Mouse (Mus musculus) kidney, embryonic 14.5 days (tissue): ENCODE measurements around the gene Igf2. TPM values are rescaled to one million over a fixed set of nuclear protein-coding genes. Genes with fewer than 3 reads are reported as not detected.

Source experiments
- ATAC-seq: fragments of 200-750 bp; cut with Nextera tagmentation; 2 replicates; pipeline ENCODE4 v1.8.0; 2017; ENCODE audit warnings: moderate number of reproducible peaks, mild to moderate bottlenecking, moderate TSS enrichment, moderate library complexity; ENCODE audit not compliant: low FRiP score, low TSS enrichment
- H3K27ac ChIP-seq: fragments of 300-500 bp; sonication (generic); 2 replicates; pipeline ENCODE4 v1.5.1; 2014; ENCODE audit warnings: low read depth, mild to moderate bottlenecking, low read length, moderate library complexity, mixed read lengths
- H3K27me3 ChIP-seq: fragments of 300-500 bp; sonication (generic); 2 replicates; pipeline ENCODE4 v1.6.1; 2014; ENCODE audit warnings: mild to moderate bottlenecking, low read length; ENCODE audit not compliant: control insufficient read depth, insufficient read depth
- H3K36me3 ChIP-seq: fragments of 300-500 bp; sonication (generic); 2 replicates; pipeline ENCODE4 v1.6.1; 2014; ENCODE audit warnings: low read length, mixed read lengths; ENCODE audit not compliant: control insufficient read depth, insufficient read depth
- H3K4me1 ChIP-seq: fragments of 300-500 bp; sonication (generic); 2 replicates; pipeline ENCODE4 v1.6.1; 2014; ENCODE audit warnings: low read length, mixed read lengths; ENCODE audit not compliant: control insufficient read depth, insufficient read depth
- H3K4me2 ChIP-seq: fragments of 300-500 bp; sonication (generic); replicated peaks from 2 replicates; pipeline ENCODE4 v1.6.1; 2014; ENCODE audit warnings: low read depth, mild to moderate bottlenecking, low read length
- H3K4me3 ChIP-seq: fragments of 300-500 bp; sonication (generic); 2 replicates; pipeline ENCODE4 v1.5.1; 2014; ENCODE audit warnings: mild to moderate bottlenecking, low read length
- H3K9ac ChIP-seq: fragments of 300-500 bp; sonication (generic); 2 replicates; pipeline ENCODE4 v1.6.1; 2014; ENCODE audit warnings: low read depth, mild to moderate bottlenecking, low read length, moderate library complexity
- H3K9me3 ChIP-seq: fragments of 300-500 bp; sonication (generic); 2 replicates; pipeline ENCODE4 v1.6.1; 2016; ENCODE audit warnings: low read length; ENCODE audit not compliant: control insufficient read depth
- WGBS: fragments of 180-500 bp; shearing (Covaris S2); extraction: QIAGEN DNeasy Blood & Tissue Kit; methylation state at CpG from one replicate; pipeline ENCODE4 v1.1.7; 2014; 5-methylcytosine and 5-hydroxymethylcytosine counted together
- polyA plus RNA-seq: library from polyadenylated mRNA; unstranded; fragments of >200 nt; fragmentation: Nextera tagmentation; extraction: Ambion mirVana; gene quantifications from 2 replicates; pipeline ENCODE4 v1.2.1, GENCODE M21; 2014

Gene Igf2
- polyA plus RNA-seq, 1 experiment from 2014 or later, result 715 TPM

DNA sequence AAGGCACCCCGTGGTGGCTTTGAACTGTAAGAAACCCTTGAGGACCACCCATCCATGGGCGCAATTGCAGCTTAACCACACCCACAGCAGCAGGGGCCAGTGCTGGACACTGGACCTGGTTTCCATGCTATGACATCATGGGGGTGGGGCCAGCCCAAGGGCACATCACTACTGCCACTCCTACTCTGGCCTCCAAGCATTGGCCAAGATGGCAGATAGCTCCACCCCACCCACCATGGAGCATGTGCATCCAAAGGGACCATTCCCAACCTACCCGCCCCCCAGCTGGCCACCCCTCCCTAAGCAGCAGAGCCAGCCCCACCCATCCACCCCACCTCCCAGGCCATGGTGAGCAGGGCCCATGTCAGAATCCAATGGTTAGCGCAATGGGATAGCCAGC lies 10.6 kb downstream of the Igf2 start:
- Histone ChIP-seq H3K27me3 (peaks cover 66% of the 10 kb centered on the region), H3K9ac (peak overlapping the region; percentile 59; the same call in 1 of the 2 replicates), H3K4me2 (peak overlapping the region; percentile 67), H3K4me1 (peaks cover 22% of the 10 kb centered on the region; the same call in 1 of the 2 replicates), H3K9me3 (no peaks in the 10 kb centered on the region), H3K36me3 (peaks cover 31% of the 10 kb centered on the region), H3K27ac (no peak overlapping the region), H3K4me3 (peak overlapping the region; percentile 64)
- 23% methylated on average over 4 of the region's 4 CpGs for WGBS
- ATAC-seq, result peak; percentile 29; the same call in 1 of the 2 replicates

DNA sequence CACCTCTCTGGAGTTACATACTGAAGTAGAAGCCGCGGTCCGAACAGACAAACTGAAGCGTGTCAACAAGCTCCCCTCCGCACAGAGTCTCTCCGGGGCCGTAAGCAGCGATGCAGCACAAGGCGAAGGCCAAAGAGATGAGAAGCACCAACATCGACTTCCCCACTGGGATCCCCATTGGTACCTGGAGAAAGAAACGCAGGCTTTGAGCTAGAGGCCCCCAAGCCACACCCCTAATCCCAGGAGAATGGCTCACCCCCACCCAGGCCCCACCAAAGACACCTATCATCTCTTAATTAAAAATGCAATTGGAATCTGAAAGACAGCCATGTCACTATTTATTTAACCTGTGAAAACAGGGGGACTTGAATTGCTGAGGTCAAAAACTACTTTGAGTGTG lies 11.0 kb downstream of the Igf2 start:
- H3K4me3 ChIP-seq, result peak overlapping the region; percentile 64
- H3K9ac ChIP-seq, result peak overlapping the region; percentile 55
- peaks cover 20% of the 10 kb centered on the region; the same call in 1 of the 2 replicates for H3K4me1 ChIP-seq
- peaks cover 31% of the 10 kb centered on the region for H3K36me3 ChIP-seq
- no peaks in the 10 kb centered on the region for H3K9me3 ChIP-seq
- 6% methylated on average over 11 of the region's 11 CpGs for WGBS
- ATAC-seq, result no peak
- no peak overlapping the region for H3K27ac ChIP-seq
- peaks cover 63% of the 10 kb centered on the region for H3K27me3 ChIP-seq
- H3K4me2 ChIP-seq, result peak overlapping the region; percentile 67

DNA sequence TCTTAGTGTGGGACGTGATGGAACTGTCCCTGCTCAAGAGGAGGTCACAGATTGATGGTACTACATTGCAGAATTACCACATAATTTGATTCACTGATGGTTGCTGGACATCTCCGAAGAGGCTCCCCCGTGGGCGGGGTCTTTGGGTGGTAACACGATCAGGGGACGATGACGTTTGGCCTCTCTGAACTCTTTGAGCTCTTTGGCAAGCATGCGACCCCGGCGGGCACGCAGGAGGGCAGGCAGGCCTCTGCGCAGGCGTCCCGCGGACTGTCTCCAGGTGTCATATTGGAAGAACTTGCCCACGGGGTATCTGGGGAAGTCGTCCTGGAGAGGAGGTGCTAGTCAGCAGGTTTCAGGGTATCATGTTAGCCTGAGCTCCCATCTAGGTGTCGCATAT lies 12.9 kb downstream of the Igf2 start:
- Histone ChIP-seq H3K9ac (no peak overlapping the region), H3K4me3 (no peak overlapping the region)

DNA sequence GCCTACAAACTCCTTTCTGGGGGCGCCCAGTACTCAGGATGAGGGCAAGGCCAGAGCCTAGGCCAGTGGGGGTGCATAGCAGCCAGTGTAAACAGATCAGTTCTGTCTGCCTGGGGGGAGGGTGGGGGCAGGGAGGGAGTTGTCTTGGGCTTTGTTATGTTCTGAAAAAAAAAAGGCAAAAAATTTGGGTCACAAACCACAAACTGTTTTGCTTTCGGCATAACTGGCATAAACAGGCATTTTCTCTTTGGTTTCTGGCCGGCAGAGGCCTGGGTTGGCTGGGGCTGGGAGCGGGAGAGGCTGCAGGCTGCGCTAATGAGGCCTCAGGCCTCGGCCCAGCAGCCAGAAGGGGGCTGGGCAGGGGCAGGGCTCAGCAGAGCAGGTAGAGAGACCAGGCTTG lies 19.9 kb downstream of the Igf2 start:
- Histone ChIP-seq H3K9ac (no peak overlapping the region), H3K4me2 (no peak overlapping the region), H3K4me1 (no peaks in the 10 kb centered on the region), H3K9me3 (peaks cover 2% of the 10 kb centered on the region; the same call in 1 of the 2 replicates), H3K27me3 (no peaks in the 10 kb centered on the region), H3K36me3 (peaks cover 5% of the 10 kb centered on the region; the same call in 1 of the 2 replicates), H3K27ac (no peak overlapping the region), H3K4me3 (no peak overlapping the region)
- ATAC-seq, result 0 out of 2 replicates have a peak, but pooled peaks have one; percentile 38
- WGBS, result 41% methylated on average over 6 of the region's 6 CpGs

More for the DNA sequence above, 12.9 kb downstream of the Igf2 start:
- ATAC-seq, result no peak
- Histone ChIP-seq H3K36me3 (peaks cover 31% of the 10 kb centered on the region), H3K27me3 (peaks cover 44% of the 10 kb centered on the region), H3K9me3 (no peaks in the 10 kb centered on the region), H3K4me1 (0 out of 2 replicates have a peak, but pooled peaks cover 13% of the 10 kb centered on the region), H3K27ac (no peak overlapping the region), H3K4me2 (no peak overlapping the region)
- 13% methylated on average over 18 of the region's 18 CpGs for WGBS

DNA sequence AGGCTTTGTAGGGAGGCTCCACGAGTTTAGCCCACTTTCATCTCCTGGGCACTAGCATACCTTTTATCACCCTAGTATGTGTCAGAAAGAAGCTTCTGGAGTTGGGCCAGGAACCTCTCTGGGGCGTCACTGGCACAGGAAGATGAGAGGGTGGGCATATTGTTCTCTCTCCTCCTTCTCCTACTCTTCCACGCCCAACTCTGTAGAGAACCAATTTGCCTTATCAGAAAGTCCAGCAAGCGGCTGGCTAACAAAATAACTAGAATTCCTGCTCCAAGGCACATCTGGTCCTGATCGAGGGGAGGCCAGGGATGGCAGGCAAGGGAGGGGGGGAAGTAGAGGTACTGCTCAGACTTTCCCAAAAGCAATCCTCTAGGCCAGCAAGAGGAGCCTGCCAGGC lies 21.6 kb downstream of the Igf2 start:
- Histone ChIP-seq H3K27ac (no peak overlapping the region), H3K36me3 (no peaks in the 10 kb centered on the region), H3K9me3 (peaks cover 2% of the 10 kb centered on the region; the same call in 1 of the 2 replicates), H3K4me2 (no peak overlapping the region), H3K4me3 (no peak overlapping the region), H3K4me1 (no peaks in the 10 kb centered on the region), H3K27me3 (no peaks in the 10 kb centered on the region), H3K9ac (no peak overlapping the region)
- 56% methylated on average over 5 of the region's 5 CpGs for WGBS
- ATAC-seq, result no peak

DNA sequence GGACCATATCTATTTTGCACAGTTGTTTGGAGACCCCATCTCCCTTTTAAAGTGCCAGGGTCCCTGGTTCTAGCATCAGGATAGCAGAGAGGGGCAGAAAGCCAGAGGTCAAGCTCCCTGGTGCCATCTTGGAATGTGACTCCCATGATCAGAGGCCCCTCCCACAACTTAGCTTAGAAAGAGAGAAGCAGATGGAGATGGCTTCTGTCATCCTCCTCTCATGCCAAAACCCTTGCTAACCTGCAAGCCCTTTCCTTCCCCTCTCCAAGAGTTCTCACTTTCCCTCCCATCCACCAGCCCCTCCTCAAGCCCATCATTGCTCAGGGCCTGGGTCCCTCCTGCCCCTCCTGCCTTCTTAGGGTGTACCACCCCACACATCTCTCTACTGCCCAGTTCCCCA lies 30.4 kb downstream of the Igf2 start:
- Histone ChIP-seq H3K4me3 (no peak overlapping the region), H3K4me2 (no peak overlapping the region), H3K27me3 (no peaks in the 10 kb centered on the region), H3K27ac (no peak overlapping the region), H3K36me3 (no peaks in the 10 kb centered on the region), H3K4me1 (peaks cover 8% of the 10 kb centered on the region), H3K9me3 (no peaks in the 10 kb centered on the region), H3K9ac (no peak overlapping the region)
- ATAC-seq, result no peak

DNA sequence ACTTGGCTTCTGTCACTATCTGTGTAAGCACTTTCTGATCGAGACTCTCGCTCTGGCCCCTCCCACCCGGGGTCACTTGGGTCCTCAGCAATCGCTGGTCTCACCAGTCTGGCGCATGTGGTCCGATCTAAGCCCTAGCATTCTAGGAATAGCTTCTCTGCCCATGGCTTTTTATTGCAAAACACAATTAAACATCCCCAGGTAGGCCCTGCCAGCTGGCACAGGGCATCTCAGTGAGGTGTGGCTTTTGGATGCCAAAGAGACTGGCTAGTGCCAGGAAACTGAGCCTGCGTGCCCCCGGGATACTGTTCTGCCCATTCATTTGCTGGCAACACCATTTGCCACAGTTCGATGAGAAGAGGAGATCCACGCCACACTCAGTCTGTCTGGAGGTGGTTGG lies 35.9 kb downstream of the Igf2 start:
- no peak overlapping the region for H3K4me3 ChIP-seq
- H3K4me2 ChIP-seq, result no peak overlapping the region
- no peak for ATAC-seq
- no peak overlapping the region for H3K27ac ChIP-seq
- no peaks in the 10 kb centered on the region for H3K4me1 ChIP-seq
- H3K9ac ChIP-seq, result no peak overlapping the region
- WGBS, result 82% methylated on average over 10 of the region's 10 CpGs
- H3K9me3 ChIP-seq, result no peaks in the 10 kb centered on the region
- no peaks in the 10 kb centered on the region for H3K27me3 ChIP-seq
- H3K36me3 ChIP-seq, result no peaks in the 10 kb centered on the region

DNA sequence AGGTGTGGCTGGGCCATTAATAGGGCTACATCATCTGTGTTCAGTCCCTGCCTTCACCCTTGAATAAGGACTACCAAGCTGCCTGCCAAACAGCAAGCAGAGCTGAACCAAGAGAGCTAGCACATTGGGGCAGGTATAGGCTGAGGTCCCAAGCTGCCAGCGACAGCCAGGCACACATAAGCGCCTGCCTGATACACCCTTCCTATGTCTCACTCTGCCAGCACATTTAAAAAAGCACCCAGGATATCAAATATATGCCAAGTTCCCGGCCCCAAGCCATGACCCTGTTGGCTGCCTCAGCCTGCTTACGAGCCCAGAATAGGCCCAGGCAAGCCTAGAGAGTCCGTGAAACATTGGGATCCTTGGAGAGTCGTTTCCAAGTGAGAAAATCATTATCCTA lies 36.8 kb downstream of the Igf2 start:
- WGBS, result 84% methylated on average over 6 of the region's 6 CpGs
- H3K27me3 ChIP-seq, result no peaks in the 10 kb centered on the region
- no peak for ATAC-seq

DNA sequence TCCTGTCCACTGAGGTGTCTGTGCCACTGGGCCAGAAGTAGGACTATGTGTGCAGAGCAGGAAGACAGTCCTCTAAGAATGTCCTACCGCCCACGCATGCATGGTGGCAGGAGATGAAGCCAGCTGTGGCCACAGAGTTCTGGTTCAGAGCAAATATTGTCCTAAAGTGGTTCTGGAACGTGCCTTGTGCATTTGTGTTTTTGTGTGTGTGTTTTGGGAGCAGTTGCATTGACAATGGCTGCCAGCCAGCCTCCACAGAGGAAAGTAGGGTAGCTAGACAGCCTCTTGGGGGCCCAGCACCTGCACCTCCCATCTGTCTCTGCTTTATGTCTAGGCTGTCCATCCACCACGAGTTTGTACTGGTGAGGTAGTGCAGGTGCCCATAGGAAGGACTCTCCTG lies 44.4 kb downstream of the Igf2 start:
- no peak overlapping the region for H3K4me2 ChIP-seq
- no peak for ATAC-seq
- whole genome bisulfite sequencing, result 76% methylated on average over 4 of the region's 4 CpGs

More for the DNA sequence above, 36.8 kb downstream of the Igf2 start:
- Histone ChIP-seq H3K4me3 (no peak overlapping the region), H3K4me2 (no peak overlapping the region), H3K9me3 (no peaks in the 10 kb centered on the region), H3K9ac (no peak overlapping the region), H3K4me1 (no peaks in the 10 kb centered on the region), H3K36me3 (no peaks in the 10 kb centered on the region), H3K27ac (no peak overlapping the region)

More for the DNA sequence above, 44.4 kb downstream of the Igf2 start:
- H3K9ac ChIP-seq, result no peak overlapping the region
- H3K27me3 ChIP-seq, result no peaks in the 10 kb centered on the region
- no peak overlapping the region for H3K4me3 ChIP-seq
- H3K9me3 ChIP-seq, result no peaks in the 10 kb centered on the region
- H3K4me1 ChIP-seq, result no peaks in the 10 kb centered on the region
- H3K27ac ChIP-seq, result no peak overlapping the region; the same call in 1 of the 2 replicates
- no peaks in the 10 kb centered on the region for H3K36me3 ChIP-seq
